Mouse (Mus musculus) adrenal gland, adult 10 weeks (tissue): ENCODE results near the gene Ung. TPM values are rescaled to one million over a fixed set of nuclear protein-coding genes. Genes with fewer than 3 reads are reported as not detected.

Experiments used
- polyA plus RNA-seq: library from polyadenylated mRNA; stranded (reverse); fragments of 350-450 nt; fragmentation: Illumina TruSeq; extraction: RNeasy Lipid Tissue Mini Kit (QIAGEN cat#74804); gene quantifications from one replicate; pipeline ENCODE4 v1.2.3, GENCODE M21; 2014; ENCODE audit warnings: low read depth, low replicate concordance

The Ung gene
- polyA plus RNA-seq: 0.41 TPM

DNA sequence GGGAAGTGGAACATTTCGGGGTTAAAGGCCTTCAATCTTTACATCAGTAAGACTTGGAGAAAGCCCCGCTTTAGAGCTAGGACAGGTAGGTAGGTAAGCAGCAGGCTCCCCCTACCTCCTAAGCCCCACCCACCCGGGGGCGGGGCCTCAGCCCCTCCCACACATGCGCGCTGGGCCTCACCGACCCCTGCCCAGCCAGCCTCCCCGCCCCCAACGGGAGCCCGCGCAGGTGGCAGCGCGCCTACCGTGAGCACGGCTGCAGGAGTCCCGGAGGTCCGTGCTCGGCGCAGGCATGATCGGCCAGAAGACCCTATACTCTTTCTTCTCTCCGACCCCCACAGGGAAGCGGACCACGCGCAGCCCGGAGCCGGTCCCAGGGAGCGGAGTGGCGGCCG lies at the start of gene Ung:
Ung (plus strand) TSS at position 176 of the 395 bp plus-strand sequence.

DNA sequence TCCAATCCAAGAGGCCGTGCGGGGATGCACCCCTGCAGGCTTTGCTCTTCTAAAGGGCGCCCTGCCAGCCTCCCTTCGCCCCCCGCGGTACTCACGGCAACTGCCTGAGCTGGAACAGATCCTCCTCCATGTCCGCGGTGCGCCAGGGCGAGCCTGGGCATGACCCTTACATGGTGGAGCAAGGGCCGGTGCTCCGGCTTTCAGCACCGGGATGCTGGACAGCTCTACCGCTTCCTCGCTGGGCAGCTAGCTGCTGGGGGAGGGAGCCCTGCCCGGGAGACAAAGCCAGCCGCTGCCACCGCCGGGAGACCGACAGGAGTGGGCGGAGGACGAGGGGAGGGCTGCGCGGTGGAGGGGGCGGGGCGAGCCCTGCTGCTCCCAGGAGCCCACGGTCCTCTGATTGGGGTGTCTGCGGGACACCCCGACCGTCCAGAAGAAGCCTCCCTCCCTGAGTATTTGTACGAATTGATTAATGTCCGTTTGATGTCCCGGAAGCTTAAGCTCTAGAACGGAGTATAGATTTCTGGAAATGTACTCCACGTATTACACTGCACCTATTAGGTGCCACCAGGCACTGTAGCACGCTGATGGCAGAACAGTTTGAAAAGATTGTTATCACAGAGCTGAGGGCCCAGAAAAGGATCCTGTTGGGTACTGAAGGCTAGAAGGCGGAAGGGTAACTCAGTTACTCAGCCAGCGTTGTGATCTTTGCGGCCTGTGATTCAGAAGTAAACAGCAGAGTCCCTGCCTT lies 39.0 kb upstream of the Ung start, which contains the start of gene Svop:
Svop (minus strand) TSS at position 514 of the 751 bp plus-strand sequence.

DNA sequence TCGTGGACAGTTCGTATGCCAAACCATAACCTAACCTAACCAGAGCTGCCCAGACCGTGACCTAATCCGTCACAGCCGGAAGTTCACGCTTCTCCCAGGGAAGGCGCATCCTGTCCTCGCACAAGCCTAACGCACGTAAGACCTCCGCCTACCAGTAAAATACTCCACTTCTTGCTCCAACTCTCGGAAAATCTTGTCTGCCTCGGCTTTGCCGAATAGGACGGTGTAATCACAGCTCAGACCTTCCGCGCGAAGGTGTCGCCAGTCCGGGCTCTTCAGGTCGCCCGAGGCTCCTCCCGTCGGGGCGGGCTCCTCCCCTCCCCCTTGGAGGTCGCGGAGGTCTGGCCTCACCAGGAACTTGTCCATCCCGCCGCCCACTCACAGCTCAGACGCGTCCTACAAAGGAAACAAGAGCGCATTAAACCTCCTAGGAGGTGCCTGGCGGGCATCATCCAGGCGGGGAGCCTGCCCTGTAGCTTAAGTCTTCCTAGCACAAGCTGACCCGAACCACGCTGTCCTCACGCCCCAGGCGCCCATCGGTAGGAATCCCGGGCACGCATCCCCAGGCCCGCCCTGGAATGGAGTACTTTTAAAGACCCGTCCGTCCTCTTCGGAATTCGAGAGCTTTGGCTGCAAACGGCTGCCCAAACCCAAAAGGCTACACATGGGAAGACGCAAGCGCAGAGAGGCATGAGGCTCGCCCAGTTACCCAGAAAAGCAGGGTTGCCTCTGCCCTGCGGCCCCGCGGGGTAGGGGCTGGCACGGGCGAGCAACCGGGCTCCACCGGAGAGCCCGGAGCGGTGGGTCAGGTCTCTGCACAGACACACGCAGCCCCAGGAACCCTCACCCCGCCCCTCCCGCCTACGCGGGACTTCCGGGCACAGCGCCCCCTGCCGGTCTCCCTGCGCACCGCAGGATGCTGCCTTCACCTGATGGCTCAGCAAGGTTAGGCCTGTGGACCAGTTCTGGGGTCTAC lies 2.5 kb upstream of the Ung start, which contains the start of gene Alkbh2:
Alkbh2 (minus strand) TSS at position 845 of the 976 bp plus-strand sequence.

DNA sequence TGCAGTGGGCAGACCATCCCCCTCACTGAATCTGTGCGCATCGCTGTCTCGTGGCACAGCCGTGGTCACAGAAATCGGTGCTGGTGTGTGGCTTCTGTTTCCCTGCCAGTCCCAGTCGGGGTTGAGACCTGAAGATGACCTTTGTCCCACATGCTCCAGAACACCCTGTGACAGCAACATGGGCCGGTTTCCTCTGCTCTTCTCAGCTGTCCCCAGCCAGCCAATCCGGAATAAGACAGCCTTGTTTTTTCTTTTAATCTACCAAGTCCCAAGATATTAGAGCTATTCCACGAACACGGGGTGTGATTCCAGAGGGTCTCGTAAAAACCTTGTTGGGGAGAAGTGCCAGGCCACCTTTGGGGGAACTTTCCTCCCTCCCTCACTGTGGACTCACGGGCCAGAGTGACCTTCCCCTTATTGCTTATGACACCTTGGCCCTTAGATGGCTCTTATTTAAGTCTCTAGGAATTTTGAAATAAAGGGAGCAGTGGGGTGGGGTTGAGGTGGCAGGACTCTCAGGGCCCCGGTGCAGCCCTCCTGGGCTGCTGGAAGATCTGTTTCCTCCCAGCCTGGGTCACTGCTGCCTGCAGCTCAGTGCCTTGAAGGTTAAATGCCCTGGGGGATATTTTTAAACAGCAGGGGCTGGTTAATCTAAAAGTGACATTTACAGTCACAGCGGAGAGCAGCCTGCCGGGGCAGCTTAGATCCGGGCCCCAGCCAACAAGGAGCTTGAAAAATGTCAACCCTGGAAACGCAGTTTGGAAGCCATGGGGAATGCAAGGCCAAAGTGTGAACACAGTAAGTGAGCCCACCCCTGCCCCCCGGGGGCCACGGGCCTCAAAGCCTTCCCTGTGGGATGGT lies 16.1 kb downstream of the Ung start, which contains the start of gene Acacb:
Acacb (plus strand) TSS at position 508 of the 861 bp plus-strand sequence.

Other genes with a start within 250 kb of the Ung start
- 15.9 TPM for gene Coro1c, start 221.6 kb upstream of the Ung start, polyA plus RNA-seq
- 1.6 TPM for gene Ssh1, start 136.5 kb upstream of the Ung start, polyA plus RNA-seq
- not detected for gene Dao, start 126.7 kb upstream of the Ung start, polyA plus RNA-seq
- gene Usp30, start 64.9 kb upstream of the Ung start, polyA plus RNA-seq: 4.2 TPM
- not detected for gene Svop, start 38.8 kb upstream of the Ung start, polyA plus RNA-seq
- gene Alkbh2, start 2.2 kb upstream of the Ung start, polyA plus RNA-seq: not detected
- 6.4 TPM for gene Acacb, start 16.1 kb downstream of the Ung start, polyA plus RNA-seq
- not detected for gene Foxn4, start 143.4 kb downstream of the Ung start, polyA plus RNA-seq
- not detected for gene Myo1h, start 158.8 kb downstream of the Ung start, polyA plus RNA-seq